Mouse (Mus musculus): ENCODE measurements around the gene 2810408A11Rik. TPM values are rescaled to one million over a fixed set of nuclear protein-coding genes. Genes with fewer than 3 reads are reported as not detected.

Gene 2810408A11Rik
- total RNA-seq, 2 experiments from 2014 or later, result 2.1 to 2.7 TPM

DNA sequence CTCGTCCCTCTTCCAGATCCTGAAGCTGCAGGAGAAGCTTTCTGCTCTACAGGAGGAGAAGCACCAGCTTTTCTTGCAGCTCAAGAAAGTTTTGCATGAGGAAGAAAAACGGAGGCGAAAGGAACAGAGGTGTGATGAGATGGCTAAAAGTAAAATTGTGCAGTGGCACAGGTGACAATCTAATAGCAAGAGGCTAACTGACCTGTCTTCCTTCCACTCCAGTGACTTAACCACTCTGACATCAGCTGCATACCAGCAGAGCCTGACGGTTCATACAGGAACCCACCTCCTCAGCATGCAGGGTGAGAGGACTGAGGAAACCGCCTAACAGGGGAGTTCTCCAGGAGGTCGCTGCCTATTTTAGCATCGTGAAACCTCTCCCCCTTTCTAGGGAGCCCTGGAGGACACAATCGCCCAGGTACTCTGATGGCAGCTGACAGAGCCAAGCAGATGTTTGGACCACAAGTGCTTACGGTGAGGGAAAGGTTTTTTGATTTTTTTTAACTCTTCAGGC is 14.2 kb upstream of the 2810408A11Rik start:
- intact Hi-C loops (cut with DNase I), result no loop called here
- DNase-seq, result no peak

DNA sequence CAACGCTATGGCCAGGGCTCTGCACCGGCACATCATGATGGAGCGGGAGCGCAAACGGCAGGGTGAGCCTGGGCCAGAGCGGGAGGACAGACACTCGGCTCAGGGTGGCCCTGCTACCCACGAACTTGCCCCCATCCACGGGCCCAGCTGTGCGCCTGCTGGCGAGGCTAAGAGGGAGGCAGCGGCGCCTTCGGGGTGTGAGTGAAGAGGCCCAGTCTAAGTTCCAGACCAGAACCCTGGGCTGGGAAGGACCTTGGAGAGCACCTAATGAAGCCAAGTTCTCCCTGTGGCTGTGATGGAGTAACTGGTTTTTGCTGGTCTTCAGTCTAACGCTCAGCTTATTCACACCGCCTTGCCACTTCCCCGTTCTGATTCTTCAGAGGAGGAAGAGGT is 13.6 kb upstream of the 2810408A11Rik start:
- intact Hi-C loops (cut with DNase I), result no loop called here
- DNase-seq, result no peak

DNA sequence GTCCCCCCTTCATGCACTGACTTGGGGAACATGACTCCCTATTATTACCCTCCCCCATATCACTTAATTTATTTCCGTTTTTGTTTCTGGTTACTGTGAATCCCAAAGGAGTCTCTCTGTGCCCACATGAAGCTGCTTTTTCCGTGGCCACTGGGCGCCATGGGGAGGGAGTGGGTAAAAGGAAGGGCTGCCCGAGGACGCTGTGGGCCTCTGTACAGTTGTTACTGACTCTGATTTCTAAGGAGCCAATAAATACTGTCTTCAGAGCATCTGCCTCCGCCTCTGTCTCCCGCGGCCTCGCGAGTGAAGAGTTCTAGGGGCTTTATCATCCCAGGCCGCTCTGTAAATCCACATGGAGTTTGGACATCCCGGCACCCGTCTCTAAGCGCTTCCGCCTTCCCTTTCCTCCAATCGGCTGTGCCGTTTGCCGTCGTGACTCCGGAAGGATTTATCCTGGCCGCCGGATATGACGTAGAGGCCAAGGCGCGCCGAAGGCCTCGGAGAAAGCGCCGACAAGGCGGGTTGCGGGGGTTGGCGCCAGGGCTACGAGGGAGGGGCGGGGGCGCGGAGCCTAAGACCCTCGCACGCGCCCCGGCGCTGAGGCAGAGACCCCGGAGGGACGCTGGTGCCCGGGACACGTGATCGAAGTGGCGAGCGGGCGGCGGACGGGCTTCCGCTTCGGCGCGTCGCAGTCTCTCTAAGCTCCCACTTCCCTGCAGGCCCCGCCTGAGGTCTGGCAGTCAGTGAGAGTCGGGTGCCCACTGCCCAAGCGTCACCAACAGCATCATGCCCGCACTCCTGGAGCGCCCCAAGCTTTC is 13.0 kb upstream of the 2810408A11Rik start, which contains the start of gene Gps2:
TSS of gene Gps2 (plus strand) at position 335 of the 818 bp plus-strand sequence.
- intact Hi-C loops (cut with DNase I), result no loop called here
- peak; percentile 95 to 96 for DNase-seq

DNA sequence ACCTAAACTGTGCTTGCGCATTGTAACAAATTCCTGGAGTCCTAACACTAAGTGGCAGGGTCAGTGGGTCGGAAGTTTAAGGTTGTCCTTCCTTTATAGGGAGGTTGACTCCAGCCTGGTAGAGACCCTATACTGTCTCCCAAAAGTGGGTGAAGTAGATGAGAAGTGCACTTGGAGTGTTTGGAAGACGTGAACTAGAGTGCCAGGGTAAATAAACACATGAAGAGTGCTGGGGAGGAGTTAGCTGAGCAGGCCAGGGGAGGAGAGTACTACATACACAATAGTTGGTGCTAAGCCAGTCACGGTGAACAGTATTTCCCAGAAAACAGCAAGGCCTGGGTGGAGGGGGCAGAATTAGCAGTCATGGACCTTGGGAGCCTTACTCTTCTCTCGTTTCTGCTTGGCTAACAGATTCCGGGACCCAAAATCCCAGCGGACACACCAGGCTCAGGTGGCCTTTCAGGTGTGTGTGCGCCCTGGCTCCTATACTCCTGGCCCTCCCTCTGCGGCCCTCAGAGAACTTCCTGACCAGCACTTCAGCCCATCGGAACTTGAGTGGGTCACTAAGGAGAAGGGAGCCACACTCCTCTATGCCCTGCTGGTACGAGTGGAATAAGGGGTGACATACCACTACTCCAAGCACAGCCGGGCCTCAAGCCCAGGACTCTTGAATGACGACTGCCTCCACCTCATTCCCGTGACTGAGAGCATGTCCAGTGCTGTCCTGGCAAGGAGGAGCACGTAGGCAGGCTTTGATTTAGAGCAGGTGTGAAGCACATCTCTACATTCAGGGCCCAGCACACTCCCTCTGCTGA is 12.1 kb upstream of the 2810408A11Rik start:
- intact Hi-C loops (cut with DNase I), result no loop called here
- DNase-seq, result no peak

DNA sequence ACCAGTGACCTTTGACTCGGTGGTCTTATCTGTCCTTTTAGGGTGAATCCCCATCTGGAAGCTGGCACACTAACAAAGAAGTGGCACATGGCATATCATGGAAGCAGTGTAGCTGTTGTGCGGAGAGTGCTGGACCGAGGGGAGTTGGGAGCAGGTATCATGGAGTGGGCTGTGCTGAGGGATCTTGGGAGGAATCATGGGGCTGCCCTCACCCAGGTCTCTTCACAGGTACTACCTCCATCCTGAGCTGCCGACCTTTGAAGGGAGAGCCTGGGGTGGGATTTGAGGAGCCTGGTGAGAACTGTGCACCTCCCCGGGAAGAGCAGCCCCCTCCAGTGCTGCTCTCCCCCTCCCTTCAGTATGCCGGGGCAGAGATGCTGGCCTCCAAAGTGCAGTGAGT is 10.9 kb upstream of the 2810408A11Rik start:
- DNase-seq, result no peak
- intact Hi-C loops (cut with DNase I), result no loop called here

DNA sequence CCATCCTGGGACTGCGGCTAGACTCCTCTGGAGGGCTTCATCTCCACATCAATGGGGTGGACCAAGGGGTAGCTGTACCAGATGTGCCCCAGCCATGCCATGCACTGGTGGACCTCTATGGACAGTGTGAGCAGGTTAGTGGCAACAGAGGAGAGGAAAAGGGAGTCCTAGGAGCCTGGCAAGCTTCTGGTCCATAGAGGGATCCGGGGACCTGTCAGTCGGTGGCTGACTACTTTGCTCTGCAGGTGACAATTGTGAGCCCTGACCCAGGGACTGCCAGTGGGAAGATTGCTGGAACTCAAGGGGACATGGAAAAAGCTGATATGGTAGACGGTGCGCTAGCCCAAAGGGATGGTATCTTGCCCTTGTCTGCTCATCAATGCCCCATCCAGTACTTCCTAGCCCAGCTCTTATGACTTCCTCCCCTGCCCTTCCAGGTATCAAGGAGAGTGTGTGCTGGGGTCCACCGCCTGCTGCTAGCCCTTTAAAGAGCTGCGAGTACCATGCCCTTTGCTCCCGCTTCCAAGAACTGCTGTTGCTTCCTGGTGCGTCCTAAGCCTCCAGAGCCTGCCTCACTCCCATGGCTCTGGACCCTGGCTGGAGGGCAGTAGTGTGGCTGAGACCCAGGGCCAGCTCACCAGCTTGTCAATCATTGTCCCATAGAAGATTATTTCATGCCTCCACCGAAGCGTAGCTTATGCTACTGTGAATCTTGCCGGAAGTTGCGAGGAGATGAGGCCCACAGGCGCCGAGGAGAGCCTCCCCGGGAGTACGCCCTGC is 10.2 kb upstream of the 2810408A11Rik start:
- intact Hi-C loops (cut with DNase I), result no loop called here
- DNase-seq, result no peak

DNA sequence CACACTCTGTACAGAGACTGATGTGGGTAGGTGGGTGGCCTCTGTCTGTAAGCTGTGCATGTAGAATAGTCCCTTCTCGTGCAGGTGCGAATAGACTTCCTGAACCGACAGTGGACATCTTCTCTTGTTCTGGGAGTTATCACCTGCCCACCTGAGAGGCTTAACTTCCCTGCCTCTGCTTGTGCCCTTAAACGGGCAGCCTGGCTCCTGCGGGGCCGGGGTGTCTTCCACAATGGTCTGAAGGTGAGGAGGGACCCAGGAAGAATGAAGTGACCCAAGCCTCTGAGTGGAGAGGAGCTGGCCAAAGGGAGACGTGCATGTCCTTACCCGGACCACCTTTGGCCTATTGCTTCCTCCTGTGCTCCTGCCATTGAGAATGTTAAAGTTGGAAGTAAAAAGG is 9.4 kb upstream of the 2810408A11Rik start:
- DNase-seq, result no peak
- intact Hi-C loops (cut with DNase I), result no loop called here

DNA sequence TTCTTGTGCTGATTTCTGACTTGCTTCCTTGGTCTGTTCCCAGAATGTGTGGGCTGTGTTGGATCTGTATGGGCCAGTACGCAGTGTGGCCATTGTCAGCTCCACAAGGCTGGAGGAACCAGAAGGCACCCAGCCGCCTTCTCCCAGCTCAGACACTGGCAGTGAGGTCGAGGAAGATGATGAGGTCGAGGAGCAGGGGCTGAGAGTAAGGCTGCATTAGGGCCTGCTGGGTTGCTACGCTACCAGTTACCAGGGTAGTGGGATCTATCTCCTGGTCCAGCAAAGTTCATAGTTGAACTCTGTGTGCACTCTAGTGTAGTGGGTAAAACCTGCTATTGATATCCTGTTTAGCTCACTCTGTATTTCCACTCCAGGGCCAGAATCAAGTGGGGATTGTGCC is 8.4 kb upstream of the 2810408A11Rik start:
- intact Hi-C loops (cut with DNase I), result no loop called here
- DNase-seq, result no peak

DNA sequence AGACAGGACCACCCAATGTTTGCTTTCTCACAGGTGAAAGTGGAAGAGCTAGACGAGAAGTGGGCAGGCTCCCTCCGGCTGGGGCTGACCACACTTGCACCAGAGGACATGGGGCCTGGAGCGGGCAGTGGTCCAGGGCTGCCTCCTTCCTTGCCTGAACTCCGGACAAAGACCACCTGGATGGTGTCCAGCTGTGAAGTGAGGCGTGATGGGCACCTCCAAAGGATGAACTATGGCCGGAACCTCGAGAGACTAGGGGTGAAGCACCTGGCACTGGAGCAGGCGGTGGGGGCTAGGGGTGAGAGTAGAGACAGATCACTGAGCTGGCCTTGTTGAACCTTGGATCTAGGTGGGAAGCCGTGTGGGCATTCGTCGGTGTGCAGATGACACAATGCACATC is 7.9 kb upstream of the 2810408A11Rik start:
- intact Hi-C loops (cut with DNase I), result no loop called here
- DNase-seq, result no peak

DNA sequence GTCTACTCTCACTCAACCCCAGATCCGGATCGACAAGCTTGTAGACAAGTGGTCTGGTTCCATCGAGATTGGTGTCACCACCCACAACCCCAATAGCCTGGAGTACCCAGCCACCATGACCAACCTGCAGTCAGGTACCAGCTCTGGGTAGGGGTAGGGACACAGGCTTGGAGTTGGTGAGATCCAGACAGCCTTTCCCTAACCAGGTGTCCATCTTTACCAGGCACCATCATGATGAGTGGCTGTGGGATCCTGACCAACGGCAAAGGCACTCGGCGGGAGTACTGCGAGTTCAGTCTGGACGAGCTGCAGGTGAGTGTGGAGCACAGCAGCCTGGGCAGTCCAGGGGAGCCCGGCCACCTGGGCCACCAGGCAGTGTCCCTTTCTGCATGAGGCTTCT is 3.5 kb upstream of the 2810408A11Rik start:
- DNase-seq, result no peak
- intact Hi-C loops (cut with DNase I), result no loop called here

DNA sequence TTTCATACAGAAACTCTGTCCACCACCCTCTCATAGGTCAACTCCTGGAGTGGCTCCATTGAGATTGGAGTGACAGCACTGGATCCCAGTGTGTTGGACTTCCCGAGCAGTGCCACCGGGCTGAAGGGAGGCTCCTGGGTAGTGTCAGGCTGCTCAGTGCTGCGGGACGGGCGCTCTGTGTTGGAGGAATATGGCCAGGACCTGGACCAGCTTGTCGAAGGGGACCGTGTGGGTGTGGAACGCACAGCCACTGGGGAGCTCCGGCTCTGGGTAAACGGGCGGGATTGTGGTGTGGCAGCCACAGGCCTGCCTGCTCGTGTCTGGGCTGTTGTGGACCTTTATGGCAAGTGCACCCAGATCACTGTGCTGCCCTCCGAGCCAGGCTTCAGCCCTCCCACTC is 2.2 kb upstream of the 2810408A11Rik start:
- no peak for DNase-seq
- intact Hi-C loops (cut with DNase I), result loop anchor here (2.0 kb wide), 1 partner anchor 14 kb away; no protein-coding TSS in a partner anchor

DNA sequence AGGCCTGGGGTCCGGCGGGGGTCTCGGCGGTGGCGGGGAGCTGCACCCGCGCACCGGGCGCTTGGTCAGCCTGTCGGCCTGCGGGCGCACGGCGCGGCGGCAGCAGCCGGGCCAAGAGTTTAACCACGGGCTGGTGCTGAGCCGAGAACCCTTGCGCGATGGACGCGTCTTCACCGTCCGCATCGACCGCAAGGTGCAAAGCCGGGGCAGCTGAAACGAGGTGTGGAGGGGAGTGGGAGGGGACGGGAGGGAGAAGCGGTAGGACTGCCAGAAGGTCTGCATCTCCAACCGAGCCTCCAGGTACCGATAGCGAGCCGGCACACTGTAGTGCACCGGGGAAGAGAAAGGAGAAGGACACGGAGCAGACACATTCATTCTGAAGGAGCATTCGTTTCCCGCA is 1.2 kb upstream of the 2810408A11Rik start:
- peak in 1 of 2 experiments; percentile 40 for DNase-seq
- intact Hi-C loops (cut with DNase I), result loop anchor here (2.0 kb wide), 2 partner anchors 15 to 17 kb away; no protein-coding TSS in a partner anchor

DNA sequence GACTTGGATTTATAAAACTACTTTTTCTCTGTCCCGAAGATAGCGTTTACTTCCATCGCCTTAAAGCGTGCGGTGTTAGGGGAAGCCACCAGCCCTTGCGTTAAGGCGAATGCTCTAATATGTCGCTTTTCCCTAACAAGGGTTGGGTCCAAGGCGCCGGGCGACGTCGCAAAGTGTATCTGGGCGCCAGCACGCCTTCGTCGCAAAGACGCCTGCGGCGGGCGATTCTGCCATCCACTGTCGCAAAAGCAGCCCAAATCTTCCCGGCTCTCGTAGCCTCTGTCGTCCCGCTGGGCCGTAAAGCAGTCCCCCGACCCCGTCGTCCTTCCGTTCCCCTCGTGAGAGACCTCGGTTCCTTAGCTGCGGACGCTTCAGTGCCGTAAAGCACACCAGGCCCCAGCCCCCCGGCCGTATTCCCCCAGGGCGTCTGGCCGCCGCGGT is 639 bp upstream of the 2810408A11Rik start:
- intact Hi-C loops (cut with DNase I), result loop anchor here (2.0 kb wide), 1 partner anchor 17 kb away; no protein-coding TSS in a partner anchor
- peak; percentile 96 to 97 for DNase-seq

DNA sequence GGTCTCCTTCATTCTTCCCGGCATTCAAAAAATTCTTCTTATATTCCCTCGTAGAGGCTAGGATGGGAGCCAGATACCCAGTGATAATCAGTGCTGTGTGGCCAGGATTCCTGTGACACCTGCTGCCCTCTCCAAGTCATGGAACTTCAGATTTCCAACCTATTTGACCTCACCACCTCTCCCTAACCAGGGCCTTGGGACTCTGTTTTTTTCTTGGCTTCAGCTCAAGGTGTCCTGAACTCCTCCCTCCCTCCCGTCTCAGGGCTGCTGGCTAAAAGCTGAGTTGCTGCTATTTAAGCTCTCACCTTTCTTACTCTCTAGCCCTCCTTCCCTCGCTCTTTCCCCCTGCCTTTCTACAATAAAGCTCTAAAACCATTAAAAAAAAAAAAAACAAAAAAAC is 917 bp downstream of the 2810408A11Rik start:
- DNase-seq, result no peak
- intact Hi-C loops (cut with DNase I), result loop anchor here (2.0 kb wide), 1 partner anchor 15 kb away; no protein-coding TSS in a partner anchor

DNA sequence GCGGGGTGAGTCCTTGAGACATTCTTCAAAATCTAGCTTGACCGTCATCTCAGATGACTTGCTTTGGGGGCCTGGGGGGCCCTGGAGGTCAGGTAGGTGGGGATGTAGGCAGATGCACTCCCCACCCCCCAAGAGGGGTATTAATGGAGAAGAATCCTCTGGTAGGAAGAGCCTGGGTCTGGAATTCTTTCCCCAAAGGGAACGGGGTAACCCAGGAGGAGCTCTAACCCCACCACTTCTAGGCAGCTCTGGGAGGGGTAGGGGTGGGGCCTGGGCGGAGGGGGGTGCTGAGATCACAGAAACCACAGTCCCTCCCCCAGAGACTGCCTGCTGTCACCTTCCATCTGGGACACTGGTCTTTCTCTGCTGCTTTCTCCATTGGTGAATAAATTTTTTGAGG is 5.5 kb downstream of the 2810408A11Rik start, which contains the start of gene Acap1:
TSS of gene Acap1 (minus strand) at position 249 of the 400 bp plus-strand sequence.
- no peak for DNase-seq
- intact Hi-C loops (cut with DNase I), result no loop called here

DNA sequence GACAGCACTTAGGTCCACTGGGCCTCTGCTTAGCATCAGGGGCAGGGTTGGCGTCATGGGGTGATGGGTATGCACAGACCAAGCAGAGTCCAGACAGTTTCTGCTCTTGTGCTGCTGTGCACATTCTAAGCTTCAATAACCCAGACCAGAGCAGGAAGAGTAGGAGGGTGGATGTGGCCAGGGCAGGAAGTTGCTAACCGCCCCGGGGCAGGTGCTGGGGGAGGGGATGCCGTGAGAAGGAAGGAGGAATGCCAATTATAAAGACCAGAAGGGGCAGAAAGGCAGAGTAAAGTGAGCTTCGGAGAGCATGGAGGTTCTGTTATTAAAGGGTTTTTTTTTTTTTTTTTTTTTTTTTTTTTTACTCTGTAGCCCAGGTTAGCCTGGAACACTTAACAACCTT is 6.1 kb downstream of the 2810408A11Rik start:
- intact Hi-C loops (cut with DNase I), result no loop called here
- DNase-seq, result no peak

DNA sequence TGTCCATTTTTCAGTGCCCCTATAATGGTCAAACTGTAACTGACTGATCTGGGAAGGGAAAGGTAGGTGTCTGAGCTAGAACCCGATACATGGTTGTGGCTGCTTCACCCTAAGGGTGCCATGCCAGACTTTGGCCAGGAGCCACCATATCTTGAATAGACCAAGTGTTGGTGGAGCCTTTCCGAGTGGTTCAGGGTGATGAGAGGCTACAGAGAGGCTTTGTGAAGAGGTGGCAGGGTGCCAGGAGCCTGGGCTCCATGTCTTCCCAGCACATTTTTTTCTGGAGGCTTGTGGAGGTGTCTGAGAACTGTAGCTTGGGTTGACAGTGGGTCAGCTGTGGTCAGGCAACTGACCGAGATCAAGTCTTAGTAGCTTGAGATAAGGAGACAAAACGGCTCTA is 9.3 kb downstream of the 2810408A11Rik start:
- DNase-seq, result peak in 1 of 2 experiments; percentile 54
- intact Hi-C loops (cut with DNase I), result no loop called here

DNA sequence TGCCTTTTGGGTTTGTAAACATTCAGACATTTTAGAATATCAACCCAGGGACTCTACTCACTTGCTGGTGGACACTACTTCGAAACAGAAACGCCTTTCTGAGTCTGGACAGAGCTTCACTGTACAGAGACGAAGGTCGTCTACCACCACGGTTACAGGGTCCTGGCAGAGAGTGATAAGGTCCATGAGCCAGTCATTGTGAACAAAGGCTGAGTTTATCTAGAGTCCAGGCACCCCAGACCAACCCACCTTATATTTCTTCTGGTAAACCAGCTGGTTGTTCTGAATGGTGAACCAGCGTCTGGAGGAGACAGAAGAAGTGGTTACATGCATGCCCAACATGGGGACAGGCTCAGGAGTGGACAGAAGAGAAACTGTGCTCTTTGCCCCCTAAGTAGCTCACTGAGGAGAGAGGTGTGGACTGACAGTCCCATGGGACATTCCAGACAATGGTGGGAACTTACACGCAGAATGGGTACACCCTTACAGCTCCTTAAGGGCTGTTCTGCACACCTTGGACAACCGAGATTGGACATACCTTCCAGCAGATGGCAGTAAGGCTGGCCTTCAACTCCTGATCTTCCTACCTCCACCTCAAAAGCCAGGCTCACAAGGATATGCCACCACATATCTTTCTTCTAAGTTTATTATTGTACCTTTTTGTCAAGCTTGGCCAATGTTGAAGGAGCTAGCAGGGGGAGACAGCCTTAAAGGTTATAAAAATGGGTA is 13.7 kb downstream of the 2810408A11Rik start:
- no peak for DNase-seq
- intact Hi-C loops (cut with DNase I), result no loop called here

DNA sequence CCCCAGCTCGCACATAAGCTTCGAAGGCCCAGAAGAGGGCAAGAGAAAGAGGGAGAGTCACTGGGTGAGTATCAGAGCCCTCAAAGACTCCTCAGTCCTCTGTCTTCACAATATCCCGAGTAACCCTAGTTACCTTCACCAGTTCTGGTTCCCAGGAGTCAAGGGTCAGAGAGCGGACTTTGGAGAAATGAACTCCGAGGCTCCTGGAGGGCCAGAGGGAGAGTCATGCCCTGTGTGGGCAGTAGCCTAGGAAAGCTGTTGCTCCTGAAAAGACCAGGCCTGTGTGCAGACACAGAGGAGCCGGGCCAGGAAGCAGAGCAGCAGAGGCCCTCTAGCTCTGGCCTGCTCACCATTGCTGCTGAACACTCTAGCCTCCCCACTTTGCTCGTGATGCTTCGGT is 16.1 kb downstream of the 2810408A11Rik start:
- no peak for DNase-seq
- intact Hi-C loops (cut with DNase I), result loop anchor here (2.0 kb wide), 1 partner anchor 16 kb away; the partner anchor contains the start of genes 2810408A11Rik and Neurl4

DNA sequence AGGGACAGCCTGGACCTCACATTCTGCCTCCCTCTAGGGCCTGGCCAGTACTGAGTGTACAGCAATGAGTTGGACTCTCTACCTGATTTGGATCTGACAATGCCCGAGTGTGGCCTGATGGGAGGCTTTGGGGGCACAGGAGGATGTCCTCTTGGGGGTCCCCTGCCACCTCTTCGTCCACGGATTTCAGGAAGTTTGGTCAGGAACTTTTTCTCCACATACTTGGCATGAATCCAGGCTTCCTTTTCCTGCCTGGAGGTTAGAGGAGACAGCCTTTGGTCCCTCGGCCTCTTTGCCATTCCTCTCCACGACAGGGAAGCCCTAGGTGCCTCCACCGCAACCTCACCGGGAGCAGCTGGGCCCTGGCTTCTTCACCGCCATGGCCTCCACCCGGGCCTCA is 16.5 kb downstream of the 2810408A11Rik start:
- DNase-seq, result no peak

More for the DNA sequence above, 16.5 kb downstream of the 2810408A11Rik start:
- intact Hi-C loops (cut with DNase I), result loop anchor here (2.0 kb wide), 1 partner anchor 17 kb away; the partner anchor contains the start of genes 2810408A11Rik and Neurl4
